Mouse (Mus musculus) thymus, adult 18-20 months (tissue): ENCODE results near the gene Ephb3.

Experiments used
- DNase-seq, 2 experiments: peaks; one replicate each; pipeline ENCODE4 v3.0.0; 2022; ENCODE audit warnings: mixed read lengths in 2 of 2

The Ephb3 gene

DNA sequence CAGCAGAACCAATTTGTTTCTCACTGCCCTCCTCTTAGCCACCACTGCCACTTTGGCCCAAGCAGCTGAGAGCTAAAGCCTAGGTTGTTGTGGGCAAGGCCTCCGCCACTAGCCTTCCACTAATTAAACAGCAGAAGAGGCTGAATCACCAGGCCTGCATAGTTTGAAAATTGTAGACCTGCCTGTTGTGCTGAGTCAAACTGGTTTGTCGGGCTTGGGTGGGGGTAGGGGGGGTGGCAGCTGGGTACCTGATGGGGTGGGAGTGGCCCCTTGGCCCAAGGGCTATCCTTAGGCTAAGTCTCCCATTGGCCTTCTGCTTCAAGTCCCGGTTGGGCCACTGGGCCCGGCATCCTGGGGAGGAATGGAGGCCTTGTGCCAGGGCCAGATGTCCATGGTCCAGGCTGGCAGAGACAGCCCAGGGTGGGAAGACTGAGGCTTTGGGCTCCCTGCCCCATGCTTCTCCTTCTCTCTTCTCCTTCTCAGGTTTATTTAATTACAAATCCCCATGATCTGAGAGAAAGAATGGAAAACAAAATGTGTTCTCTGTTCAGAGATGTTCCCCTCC is 3.5 kb downstream of the Ephb3 start:
- no peak for DNase-seq

DNA sequence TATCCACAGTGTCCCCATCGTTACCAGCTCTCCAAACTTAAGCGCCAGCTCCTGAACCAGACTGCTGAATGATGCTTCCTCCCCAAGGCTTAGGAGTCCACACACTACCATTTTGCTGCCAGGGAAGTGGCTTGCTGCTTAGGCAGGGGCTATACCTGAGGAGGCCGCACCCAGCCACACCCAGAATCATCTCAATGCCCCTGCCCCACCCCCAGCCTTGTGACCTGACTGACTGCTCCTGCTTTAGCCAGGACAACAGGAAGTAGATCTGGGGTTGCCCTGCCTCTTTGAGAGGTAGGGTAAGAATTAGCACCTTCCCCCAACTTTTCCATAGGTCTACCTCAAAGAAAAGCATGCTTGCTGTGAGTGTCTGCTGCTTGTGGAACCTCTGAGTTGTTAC is 4.7 kb downstream of the Ephb3 start:
- DNase-seq, result no peak

DNA sequence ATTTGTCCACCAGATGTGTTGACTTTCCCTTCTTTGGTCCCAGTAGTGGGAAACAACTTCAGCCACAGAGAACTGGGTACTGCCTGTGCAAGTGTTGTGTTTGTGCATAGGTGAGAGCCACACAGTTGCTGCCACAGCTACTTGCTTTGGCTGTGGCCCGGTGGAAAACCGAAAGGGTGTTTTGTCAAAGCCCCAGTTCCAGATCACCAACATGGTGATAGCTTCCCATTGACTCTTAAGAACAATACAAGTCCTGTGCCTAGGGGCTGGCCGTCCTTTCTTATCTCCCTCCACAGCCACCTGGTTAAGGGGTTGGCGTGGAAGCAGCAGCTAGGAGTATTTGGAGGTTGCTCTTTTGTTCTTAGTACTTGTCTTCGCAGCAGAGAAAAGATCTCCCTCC is 5.6 kb downstream of the Ephb3 start:
- DNase-seq, result no peak

DNA sequence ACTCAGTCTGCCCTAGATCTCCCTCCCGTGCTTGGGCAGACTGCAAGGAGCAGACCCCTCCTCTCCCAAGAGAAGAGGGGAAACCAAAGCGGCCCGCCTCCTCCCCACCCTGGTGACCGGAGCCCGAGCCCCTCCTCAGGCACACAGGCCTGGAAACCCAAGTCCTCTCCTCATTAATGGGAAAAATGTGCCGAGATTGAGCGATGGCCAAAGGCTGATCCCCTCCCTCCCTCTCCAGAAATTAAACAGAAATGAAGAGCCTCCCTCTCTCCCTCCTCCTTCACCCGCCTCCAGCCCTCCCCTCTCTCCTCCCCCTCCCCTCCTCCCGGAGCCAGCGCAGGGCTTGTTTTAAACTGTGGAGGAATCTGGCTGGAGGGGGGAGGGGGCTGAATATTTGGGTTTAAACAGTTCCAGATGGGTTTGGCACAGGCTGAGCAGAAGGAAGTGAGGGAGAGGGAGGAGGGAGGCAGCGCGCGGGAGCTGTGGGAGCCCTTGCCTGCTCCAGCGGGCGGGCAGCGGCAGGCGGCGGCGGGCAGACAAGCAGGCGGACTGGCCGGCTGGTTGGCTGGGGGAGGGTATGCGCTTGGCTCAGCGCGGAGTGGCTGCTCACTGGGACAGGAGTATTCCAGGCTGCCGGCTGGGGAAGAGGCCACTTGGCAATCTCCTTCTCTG is 6.2 kb downstream of the Ephb3 start:
- peak in 1 of 2 experiments; percentile 18 for DNase-seq

DNA sequence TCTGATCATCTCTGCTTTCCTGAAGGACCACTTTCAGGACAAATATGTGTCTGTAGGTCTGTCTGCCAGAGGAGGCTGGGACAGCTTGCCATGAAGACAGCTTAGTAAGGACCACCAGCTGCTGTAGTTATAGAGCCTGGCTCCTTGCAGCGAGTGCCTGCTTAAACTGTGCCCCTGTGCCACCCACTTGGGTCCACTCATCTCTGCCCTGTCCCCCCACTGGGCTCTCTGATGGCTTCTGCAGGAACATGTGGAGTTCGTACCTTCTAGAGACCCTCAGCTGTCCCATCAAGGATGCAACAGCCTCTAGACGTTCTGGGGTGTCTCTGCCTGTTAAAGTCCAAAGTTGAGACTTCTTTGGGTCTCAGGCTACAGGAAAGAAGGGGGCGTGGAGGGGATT is 6.9 kb downstream of the Ephb3 start:
- DNase-seq, result no peak

DNA sequence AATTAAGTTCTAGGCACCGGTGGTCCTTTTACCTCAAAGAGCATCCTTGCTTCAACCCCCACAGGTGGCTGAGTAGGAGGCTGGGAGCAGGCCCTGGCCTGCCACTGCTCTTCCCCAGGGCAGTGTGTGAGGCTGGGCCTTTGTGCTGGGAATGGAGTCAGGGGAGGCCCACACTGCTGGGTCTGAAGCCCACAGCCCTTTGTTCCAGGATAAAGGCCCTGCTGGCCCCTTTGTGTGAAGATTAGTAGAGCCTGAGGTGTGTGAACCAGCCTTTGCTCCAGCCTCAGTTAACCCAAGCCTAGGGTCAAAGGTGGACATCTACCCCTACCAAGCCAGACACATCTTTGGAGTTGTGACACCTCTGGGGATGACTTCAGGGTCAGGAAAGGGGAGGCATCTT is 7.8 kb downstream of the Ephb3 start:
- DNase-seq, result no peak

DNA sequence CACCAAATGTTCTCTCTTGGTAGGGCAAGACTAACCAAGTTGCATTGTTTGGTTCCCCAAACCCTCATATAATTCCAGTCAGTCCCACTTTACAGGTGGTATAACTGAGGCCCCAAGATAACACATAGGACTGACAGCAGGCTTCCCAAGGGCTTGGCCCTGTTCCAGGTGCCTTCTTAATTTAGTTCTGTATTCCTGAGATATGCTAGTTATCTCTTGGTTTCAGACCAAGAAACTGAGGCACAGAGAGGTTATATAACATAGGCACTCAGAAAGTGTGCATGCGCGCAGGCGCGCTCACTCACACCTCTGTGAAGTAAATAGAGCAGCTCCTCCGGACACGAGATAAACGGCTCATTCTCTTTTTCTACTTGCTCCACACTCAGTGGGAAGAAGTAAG is 9.4 kb downstream of the Ephb3 start:
- no peak for DNase-seq

DNA sequence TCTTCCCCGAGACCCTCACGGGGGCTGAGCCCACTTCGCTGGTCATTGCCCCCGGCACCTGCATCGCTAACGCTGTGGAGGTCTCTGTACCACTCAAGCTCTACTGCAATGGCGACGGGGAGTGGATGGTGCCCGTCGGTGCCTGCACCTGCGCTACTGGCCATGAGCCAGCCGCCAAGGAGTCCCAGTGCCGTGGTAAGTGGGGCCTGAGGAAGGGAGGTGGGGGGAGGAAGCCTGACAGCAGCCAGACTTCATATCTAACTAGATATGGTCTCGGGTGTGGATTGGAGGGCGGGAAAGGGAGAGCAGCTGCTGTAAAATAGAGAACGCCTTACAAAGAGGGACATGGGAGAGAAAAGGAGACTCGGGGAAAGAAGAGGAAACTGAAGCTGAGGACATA is 10.2 kb downstream of the Ephb3 start:
- DNase-seq, result no peak

DNA sequence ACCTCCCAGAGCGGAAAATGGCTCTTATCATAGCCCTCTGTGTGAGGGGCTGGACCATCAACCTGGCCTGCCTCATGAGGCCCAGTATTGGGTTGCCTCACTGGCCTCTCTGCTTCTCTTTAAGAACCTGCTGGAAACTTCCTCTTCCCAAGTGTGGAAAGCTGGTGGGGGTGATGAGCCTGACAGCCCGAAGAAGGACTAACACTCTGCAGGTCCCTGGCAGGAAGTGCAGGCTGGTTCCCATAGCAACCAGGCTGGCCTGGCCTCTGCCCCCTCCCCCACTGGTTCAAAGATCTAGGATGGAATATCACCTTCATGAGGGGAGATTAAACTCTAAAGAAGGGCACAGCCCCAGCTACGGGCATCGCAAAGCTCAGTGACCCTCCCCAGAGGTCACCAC is 11.5 kb downstream of the Ephb3 start:
- DNase-seq, result no peak

DNA sequence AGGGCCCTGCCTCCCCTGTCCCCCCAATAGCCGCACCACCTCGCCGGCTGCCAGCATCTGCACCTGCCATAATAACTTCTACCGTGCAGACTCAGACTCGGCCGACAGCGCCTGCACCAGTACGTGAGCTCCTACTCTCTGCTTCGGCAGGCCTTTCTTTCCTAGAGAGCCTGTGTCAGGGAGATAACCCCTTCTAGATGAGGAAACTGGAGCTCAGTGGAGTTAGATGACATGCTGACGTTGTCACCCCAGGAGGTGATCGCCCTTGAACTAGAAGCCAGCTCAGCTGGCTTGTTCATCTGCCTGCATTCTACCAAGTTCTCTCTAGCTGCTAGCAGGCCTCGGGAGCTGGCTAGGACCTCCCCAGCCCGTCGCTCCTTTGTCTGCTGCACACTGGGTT is 12.7 kb downstream of the Ephb3 start:
- no peak for DNase-seq

DNA sequence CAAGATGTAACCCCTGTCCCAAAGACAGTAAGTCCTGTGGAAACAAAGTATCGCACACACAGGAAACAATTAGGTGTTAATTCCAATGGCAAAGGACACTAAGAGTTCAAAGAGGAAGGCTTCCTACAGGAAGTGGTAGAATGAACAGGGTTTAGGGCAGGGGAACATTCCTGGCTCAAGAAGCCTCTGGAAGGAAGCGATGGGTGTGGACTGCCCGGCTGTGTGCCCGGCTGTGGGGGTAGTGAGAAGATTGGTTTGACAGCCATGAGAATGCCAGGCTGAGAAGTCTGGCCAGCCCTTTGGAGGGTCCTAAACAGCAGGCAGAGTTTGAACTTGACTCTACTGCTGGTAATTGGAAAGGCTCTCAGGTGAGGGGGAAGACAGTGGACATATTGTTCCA is 15.1 kb downstream of the Ephb3 start:
- DNase-seq, result no peak

DNA sequence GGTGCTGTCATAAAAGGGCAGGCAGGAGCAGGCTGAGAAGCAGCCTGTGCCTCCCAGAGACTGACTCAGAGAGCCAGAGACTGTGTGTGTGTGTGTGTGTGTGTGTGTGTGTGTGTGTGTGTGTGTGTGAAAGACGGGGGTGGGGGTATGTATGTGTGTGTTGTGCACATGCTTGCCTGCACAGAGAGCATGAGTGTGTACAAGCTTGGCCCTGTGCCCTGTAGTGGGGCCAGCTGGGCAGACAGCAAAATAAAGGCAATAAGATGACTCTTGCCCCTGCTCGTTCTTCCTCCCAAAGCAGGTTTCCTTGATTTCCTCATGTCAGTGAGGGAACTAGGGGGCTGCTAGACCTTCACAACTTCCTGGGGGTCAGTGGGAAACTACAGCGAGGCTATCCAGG is 18.5 kb downstream of the Ephb3 start:
- DNase-seq, result no peak

DNA sequence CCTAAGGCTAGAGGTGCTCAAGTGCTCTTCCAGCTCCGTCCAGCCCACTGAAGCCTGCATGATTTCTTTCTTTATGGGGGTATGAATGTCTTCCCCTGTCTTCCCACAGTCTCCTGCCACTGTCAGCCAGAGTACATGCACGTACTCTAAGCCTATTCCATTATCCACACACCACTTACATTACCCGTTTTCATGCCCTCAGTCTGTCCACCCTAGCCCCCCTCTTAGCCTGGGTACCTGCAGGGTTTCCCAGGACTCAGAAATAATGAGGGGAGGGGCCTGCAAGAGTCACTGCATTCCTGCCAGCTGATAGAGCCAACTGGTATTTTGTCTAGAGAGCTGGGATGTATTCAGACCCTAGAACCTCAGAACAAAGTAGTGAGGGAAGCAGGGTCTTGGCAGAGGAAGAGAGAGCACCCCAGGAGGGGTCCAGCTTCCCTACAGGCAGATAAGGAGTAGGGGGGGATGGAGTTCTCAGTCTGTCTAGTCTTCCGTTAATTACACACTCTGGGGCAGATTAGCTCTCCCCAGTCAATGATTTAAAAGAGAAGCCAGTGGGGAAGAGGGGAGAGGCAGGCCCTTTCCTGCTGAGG is 20.2 kb downstream of the Ephb3 start:
- no peak for DNase-seq

DNA sequence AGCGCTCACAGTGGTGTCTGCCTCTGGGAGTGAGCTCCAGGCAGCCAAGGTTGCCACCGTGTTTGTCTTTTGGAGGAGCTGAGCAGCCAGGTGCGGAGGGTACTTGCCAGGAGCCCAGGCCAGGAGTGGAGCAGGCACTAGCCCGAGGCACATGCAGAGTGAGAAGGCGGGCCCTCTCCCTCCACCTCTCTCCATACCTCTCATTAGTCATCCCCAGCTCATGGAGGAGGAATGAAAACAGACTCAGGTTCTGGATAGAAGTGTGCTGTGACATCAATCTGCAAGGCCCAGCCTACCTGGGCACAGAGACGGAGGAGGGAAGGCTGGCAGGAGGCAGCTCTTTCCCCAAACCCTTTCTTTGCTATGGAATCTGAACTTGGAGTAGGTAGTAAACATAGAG is 22.1 kb downstream of the Ephb3 start:
- no peak for DNase-seq

DNA sequence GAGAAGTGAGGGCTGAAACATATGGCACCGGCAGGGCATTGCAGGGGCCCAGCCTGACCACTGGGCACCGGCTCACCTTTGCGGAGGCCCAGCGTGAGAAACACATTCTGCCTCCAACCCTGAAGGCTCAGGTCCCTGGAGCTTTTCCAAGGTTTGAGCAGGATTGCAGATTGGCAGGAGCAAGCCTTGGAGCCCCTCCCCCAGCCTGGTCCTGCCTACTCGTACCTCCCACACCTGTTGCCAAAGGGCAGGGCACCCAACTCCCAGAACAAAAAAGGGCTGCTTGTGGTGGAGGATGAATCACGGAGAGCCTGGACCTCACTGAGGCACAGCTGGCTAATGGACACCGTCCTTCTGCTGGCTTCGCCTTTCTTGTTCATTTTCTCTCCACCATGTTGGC is 30.6 kb downstream of the Ephb3 start:
- DNase-seq, result no peak

DNA sequence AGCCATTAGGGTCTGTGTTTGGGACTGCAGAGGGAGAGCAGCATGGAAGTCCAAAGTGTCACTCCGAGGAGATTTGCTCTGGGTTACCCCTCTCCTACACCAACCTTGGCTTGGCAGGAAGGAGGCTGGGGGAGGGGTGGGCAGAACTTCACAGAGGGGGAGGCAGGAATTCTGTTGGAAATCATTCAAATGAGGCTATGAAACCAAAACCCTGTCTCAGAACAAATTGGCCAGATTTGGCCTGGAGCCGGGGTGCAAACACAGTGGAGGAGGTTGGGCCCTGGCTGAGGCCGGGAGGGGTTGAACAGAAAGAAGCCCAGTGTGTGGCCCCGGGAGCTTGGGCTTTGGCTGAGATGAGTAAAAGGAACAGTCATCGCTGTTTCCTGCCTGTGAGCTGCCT is 34.2 kb downstream of the Ephb3 start:
- no peak for DNase-seq

DNA sequence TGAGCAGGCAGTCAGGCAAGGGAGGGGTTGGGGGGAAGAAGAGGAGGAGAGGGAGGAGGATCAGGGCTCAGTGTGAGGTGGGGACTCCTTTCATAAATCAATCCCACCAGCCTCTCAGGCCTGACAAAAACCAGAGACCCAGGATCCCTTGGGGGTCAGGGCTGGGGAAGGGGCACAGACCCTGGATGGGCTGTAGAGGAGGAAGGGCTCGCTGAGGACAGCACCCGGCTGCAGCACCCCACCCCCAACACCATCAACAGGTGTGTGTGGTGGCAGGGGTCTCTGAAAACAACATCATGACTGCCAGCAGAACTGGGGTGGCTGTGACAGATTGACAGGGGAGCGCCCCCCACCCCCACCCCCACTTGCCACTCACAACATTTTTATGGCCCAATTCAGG is 36.0 kb downstream of the Ephb3 start:
- DNase-seq, result no peak

DNA sequence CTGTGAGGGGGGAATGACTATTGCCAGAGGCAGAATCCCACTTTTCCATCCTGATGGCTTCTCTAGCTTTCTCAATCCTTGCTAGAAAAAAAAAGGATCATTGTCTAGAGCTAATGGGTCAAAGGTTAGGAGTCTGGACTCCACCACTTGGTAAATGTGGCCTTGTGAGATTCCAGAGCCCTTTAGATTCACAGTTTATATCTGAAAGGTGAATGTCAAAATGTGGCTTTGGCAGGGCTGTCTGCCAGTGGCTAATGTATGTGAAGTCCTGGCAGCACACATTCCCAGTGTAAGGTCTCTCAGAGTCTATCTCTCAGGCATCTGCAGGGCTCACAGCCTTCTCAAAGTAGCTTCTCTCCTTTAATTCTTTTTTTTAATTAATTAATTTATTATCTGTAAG is 36.5 kb downstream of the Ephb3 start:
- no peak for DNase-seq

DNA sequence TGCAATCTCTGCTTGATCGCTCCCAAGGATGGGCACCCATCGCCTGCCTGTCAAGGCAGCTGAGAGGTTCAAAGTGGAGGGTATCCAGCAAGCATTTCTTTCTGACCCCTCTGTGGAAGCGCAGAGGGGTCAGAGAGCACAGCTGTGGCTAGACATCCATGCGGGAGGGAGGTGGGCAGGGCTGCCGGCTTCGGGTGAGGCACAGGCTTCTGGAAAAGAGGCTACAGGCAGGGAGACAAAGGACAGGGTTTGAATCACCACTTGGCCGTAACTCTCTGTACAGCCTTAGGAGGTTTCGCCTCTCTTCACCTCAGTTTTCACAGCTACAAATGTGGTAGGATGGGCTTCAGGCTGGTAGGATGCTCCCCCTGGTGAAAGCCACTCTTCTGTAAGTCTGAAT is 38.4 kb downstream of the Ephb3 start:
- no peak for DNase-seq

DNA sequence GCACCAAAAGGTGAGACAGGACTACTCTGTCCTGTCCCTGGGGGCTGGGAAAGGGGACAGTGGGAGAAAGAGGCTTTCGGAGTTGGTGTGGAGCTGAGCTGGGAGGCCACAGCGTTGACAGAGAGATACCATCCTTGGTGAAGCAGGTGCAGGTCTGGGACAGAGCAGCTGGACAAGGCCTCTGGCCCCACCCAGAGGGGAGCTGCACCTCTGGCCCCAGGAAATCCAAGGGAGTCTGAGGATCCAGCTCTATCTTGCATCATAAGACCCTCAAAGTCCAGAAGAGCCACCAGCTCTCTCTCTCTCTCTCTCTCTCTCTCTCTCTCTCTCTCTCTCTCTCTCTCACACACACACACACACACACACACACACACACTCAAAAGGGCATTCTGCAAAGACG is 40.2 kb downstream of the Ephb3 start:
- DNase-seq, result no peak

DNA sequence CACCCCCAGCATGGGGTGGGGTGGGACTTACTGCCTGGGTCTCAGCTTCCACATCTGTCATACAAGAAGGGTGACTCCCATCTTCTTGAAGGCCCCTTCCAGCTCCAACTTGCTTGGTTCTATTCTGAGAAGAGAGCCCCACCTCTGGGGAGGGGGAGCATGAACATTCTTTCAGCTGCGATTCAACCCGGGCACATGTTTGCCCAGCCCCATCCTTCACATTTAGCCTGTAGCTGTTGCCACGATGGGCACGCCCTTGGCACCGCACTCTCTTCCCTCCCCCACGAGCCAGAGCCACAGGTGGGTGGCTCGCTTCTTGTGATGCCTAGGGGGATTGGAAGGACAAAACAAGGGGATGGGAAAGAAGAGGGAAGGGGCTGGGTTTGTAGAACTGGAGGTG is 40.8 kb downstream of the Ephb3 start:
- DNase-seq, result no peak

DNA sequence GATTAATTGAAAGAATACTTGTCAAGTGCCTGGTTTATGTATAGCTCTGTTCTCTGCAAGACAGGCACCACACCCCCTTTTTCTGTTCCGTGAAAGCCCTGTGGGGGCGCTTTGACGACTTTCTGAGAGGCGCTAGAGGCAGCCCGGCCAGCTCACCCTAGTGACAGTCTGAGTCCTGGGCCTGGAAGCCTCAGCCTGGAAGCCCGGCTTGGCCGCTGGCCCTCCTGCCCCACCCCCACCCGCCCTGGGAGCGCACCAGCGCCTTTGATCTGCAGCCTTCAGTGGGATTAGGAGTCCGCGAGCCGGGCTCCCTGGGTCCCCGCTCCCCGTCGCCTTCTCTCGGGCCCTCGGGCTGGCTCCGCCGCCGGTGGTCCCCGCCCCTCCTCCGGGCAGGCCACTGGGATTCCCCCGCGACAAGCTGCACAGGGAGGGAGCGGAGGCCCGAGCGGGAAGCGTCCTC is 41.4 kb downstream of the Ephb3 start:
- DNase-seq, result peak; percentile 35 to 44

DNA sequence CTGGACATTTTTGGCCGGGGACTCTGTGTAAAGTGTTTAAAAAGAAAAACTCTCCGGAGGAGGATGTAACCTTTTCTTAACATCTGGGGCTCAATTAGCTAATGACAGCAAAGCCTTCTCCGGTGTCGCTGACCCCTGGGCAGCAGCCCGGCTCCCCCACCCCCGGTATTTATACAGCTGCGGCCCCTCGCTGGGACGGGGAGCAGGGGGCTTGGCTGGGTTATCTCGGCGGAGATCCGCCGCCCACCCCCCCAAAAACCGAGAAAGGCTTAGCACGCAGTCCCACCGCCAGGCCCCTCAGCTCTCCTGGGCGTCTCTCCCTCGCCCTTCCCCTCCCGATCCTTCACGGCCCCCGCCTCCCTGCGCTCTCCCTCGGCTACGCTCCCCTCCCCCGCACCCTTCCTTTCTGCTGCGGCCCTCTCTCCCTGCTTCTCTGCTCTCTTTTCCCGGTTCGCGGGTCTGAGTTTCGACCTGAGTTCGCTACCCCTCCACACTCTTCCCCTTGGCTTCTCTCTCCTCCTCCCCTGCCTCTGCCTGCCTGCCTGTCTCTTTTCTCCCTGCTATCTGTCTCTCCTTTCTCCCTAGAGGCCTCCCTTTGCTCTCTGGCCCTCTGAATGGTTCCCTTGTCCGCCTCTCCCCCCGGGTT is 42.0 kb downstream of the Ephb3 start:
- no peak for DNase-seq

DNA sequence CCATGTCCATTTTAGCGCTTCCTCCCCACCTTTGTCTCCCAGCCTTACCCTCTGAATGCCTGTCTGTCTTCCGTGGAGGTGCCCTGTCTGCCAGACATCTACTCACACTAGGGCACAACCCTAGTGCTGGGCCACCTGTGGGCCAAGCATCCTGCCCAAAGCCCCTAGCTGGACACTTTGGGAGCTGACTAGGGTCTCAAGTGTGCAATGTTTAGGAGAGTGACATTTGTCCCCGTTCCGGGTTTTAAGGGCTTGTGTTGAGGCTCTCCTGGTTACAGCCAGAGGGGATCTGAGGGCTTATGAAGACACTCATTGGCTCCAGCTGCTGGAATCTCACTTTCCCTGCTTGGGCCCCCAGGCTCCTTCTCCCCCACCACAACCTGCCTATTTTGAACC is 42.5 kb downstream of the Ephb3 start:
- DNase-seq, result no peak
